Mouse (Mus musculus) G1E (cell line): ENCODE measurements at regions not wholly inside any gene's neighbourhood (a gene's known extent, or its start where the extent isn't known, plus 50 kb on each side); places are given as distances from the start of the nearest gene placed in this dataset.

Source experiments
- ATAC-seq: 2 replicates; pipeline ENCODE4 v1.8.0; 2016; ENCODE audit warnings: mild to moderate bottlenecking; ENCODE audit not compliant: insufficient number of reproducible peaks, poor library complexity, low FRiP score, severe bottlenecking; ENCODE audit errors: extremely low read depth
- DNase-seq: peaks from one replicate; pipeline ENCODE4 v3.0.0; 2012; ENCODE audit warnings: low spot score
- H3K27me3 ChIP-seq: 2 replicates; pipeline ENCODE4 v1.6.1; 2012; ENCODE audit warnings: mild to moderate bottlenecking, low read length, inconsistent platforms; ENCODE audit not compliant: insufficient read depth
- H3K36me3 ChIP-seq: replicated peaks from 2 replicates; pipeline ENCODE3; 2012; ENCODE audit warnings: mild to moderate bottlenecking, inconsistent platforms
- H3K4me1 ChIP-seq: 2 replicates; pipeline ENCODE4 v1.6.1; 2012; ENCODE audit warnings: low read depth, low read length, inconsistent platforms, mixed read lengths; ENCODE audit not compliant: insufficient read depth
- H3K4me3 ChIP-seq: 2 replicates; pipeline ENCODE4 v1.5.1; 2012; ENCODE audit warnings: low read depth, mild to moderate bottlenecking, inconsistent platforms, low read length, moderate library complexity, mixed read lengths
- H3K9me3 ChIP-seq: replicated peaks from 2 replicates; pipeline ENCODE4 v1.6.1; 2012; ENCODE audit warnings: inconsistent platforms
- CTCF ChIP-seq: IDR thresholded peaks from 2 replicates; pipeline ENCODE4 v1.5.1; 2012; ENCODE audit warnings: low read depth, low read length, inconsistent platforms, mixed read lengths
- GATA1 ChIP-seq: IDR thresholded peaks from 2 replicates; pipeline ENCODE4 v1.6.1; 2012; ENCODE audit warnings: borderline replicate concordance, low read length, inconsistent platforms, mixed read lengths
- GATA2 ChIP-seq: IDR thresholded peaks from 2 replicates; pipeline ENCODE4 v1.6.1; 2012; ENCODE audit warnings: low read depth, low read length, inconsistent platforms, borderline replicate concordance
- POLR2AphosphoS5 ChIP-seq: IDR thresholded peaks from 2 replicates; pipeline ENCODE4 v1.6.1; 2012; ENCODE audit warnings: low read depth, low read length, inconsistent platforms; ENCODE audit not compliant: insufficient replicate concordance
- TAL1 ChIP-seq: conservative IDR thresholded peaks from 2 replicates; pipeline ENCODE4 v1.6.1; 2012; ENCODE audit warnings: low read depth, low read length, inconsistent platforms, mixed read lengths

DNA sequence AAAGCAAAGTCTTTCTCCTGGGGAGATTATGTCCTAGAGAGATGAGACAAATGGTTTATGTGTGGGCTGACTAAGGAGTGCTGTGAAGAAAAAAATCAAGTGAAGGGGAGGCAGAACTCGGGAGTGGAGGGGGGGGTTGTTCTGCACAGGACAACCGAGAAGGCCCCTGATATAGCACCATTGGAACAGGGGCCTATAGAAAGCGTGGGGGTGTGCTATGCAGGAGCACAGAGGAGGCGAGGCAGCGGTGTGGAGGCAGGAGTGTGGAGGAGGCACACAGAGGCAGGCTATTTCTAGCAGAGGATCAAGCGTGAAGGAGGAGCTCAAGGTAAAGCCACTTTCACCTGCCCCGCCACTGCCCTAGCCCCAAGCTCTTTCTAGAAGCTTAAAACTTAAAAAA lies 88.0 kb upstream of the Dapk1 start:
- H3K36me3 ChIP-seq, result no peaks in the 10 kb centered on the region
- no peak overlapping the region for H3K4me3 ChIP-seq
- H3K27me3 ChIP-seq, result no peaks in the 10 kb centered on the region
- ATAC-seq, result no peak
- H3K4me1 ChIP-seq, result no peaks in the 10 kb centered on the region
- no peak for DNase-seq
- TF ChIP-seq GATA2 (no peak), TAL1 (no peak), POLR2AphosphoS5 (no peak), GATA1 (no peak), CTCF (no peak)
- peaks cover 58% of the 10 kb centered on the region for H3K9me3 ChIP-seq

DNA sequence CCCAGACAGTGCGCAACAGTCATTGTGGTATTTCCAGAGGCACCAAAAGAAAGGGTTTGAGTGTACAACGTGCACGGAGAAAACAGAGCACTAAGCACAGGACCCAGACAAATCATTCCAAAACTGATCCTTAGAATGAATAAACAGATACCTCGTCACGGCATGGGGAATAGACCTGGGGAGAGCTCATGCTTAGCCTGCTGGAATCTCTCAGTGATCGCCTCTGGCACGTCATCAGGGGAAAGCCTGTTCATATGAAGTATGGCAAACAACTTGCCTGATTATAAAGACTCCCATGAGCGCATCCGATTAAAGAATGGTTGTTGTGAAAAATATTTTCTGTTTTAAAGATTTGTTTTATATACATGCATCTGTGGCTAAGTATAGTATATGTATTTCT lies 86.9 kb upstream of the Dapk1 start:
- Histone ChIP-seq H3K4me3 (no peak overlapping the region), H3K4me1 (no peaks in the 10 kb centered on the region), H3K27me3 (no peaks in the 10 kb centered on the region), H3K36me3 (no peaks in the 10 kb centered on the region), H3K9me3 (peaks cover 53% of the 10 kb centered on the region)
- TF ChIP-seq POLR2AphosphoS5 (no peak), TAL1 (no peak)
- DNase-seq, result no peak
- no peak for ATAC-seq

DNA sequence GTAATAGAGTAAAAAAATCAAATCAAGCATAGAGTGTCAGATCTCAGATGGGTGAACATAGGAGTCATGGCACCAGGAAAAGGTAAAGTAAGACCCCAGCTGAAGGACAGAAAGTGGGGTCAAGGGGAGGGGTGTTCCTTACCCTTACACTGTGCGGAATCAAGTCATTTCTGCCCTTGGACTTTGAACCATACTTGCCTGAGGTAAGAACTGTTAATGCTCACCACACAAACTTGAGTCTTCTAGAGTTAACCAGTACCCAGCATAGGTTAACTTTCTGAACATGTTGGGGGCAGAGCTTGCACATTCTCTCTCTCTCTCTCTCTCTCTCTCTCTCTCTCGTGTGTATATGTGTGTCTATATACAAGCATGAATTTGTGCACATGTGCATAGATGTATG lies 83.7 kb upstream of the Dapk1 start:
- no peak for DNase-seq
- no peak for ATAC-seq
- Histone ChIP-seq H3K9me3 (peaks cover 45% of the 10 kb centered on the region), H3K4me1 (no peaks in the 10 kb centered on the region), H3K4me3 (no peak overlapping the region), H3K27me3 (no peaks in the 10 kb centered on the region), H3K36me3 (no peaks in the 10 kb centered on the region)
- TF ChIP-seq GATA2 (no peak), CTCF (no peak), TAL1 (no peak), POLR2AphosphoS5 (no peak), GATA1 (no peak)

DNA sequence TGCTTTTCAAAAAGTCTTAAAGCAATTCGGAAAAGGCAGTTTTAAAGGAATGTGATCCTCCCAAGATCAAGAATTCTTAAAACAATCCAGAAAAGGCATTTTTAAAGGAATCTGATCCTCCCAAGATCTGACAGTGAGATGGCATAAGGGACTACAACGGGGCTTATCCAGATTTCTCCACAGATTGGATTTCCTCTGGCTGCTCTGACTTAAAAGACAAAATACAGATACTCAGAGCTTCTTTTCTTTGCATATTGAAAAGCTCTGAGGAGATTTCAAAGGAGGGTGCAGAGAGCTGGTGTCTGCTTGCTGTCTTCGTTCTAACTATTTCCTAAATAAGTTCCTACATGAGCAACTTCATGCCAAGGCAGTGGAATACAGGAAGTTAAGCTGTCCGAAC lies 82.0 kb upstream of the Dapk1 start:
- DNase-seq (no peak), ATAC-seq (no peak)
- Histone ChIP-seq H3K4me3 (no peak overlapping the region), H3K9me3 (peaks cover 33% of the 10 kb centered on the region), H3K36me3 (no peaks in the 10 kb centered on the region), H3K27me3 (no peaks in the 10 kb centered on the region), H3K4me1 (no peaks in the 10 kb centered on the region)
- TF ChIP-seq GATA2, result no peak
- no peak for TF ChIP-seq TAL1
- no peak for TF ChIP-seq CTCF
- TF ChIP-seq GATA1, result no peak

DNA sequence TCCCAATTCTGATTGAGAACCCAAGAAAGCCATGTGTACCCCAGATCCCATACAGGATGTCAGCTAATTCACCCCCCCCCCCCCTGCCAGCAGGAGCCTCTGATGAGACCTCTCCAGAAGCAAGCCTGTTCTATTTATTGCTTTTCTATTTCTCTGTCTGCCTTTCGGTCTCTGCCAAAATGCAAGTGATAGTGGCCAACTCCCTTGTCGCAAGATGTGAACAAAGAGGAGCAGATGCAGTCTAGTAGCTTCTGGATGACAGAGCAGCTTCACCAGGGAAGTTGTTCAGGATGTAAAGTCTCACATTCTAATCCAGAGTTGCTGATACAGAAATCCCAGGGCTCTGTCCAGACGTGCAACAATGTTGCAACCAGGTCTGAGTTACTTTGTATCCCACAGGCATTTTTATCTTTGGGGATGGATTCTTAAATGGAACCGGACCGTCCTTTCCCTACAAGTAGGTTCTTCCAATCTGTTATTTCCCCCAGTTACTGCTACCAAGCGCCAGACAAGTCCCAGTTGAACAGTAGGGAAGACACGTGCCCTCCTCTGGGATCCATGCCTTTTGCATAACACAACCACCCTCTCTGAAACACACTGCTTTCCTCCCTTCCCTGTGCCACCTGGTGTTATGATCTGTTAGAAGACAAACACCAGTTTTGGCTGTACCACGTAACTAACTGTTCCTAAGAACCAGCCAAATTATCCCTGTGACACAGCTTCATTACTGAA lies 78.9 kb upstream of the Dapk1 start:
- TF ChIP-seq GATA2 (no peak), CTCF (no peak), POLR2AphosphoS5 (no peak), TAL1 (no peak), GATA1 (no peak)
- H3K4me1 ChIP-seq, result no peaks in the 10 kb centered on the region
- H3K4me3 ChIP-seq, result no peak overlapping the region
- DNase-seq, result no peak
- H3K36me3 ChIP-seq, result no peaks in the 10 kb centered on the region
- H3K9me3 ChIP-seq, result peaks cover 45% of the 10 kb centered on the region
- H3K27me3 ChIP-seq, result no peaks in the 10 kb centered on the region
- no peak for ATAC-seq

DNA sequence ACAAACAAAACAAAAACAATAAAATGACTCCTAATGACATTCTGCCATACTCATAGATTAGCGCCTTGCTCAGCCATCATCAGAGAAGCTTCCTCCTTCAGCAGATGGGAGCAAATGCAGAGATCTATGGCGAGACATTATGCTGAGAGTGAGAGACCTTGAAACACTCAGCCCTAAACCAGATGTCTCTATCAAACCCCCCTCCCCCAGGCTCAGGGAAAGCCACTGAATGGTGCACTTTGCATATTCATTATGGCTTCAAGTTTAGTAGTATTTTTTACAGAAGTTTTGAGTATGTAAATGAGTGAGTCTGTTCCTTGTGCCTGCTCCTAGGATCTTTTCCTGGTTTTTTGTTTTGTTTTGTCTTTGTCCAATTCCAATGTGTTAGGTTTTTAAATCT lies 73.9 kb upstream of the Dapk1 start:
- no peak for TF ChIP-seq CTCF
- no peak for TF ChIP-seq GATA2
- no peak for TF ChIP-seq TAL1
- no peak for TF ChIP-seq GATA1
- no peak for TF ChIP-seq POLR2AphosphoS5
- Histone ChIP-seq H3K4me1 (no peaks in the 10 kb centered on the region), H3K27me3 (no peaks in the 10 kb centered on the region), H3K36me3 (no peaks in the 10 kb centered on the region), H3K9me3 (peaks cover 53% of the 10 kb centered on the region), H3K4me3 (no peak overlapping the region)
- DNase-seq (no peak), ATAC-seq (no peak)

DNA sequence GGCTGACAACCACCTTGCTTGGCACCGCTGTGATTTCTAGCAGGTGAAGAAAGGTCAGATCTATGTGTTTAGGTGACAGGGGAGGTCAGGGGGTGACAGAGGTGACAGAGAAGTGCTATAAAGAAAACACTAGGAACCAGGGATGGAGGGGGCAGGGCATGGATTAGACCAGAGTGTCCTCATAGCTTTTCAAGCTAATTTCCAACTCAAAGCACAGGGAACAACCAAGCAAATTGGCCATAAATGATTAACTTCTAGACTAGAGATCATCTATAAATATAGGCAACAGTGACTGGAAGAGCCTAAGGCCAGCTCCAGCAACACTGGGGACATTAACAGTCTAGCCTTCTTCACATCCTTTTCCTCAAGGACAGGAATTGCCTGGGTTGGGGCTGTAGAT lies 72.9 kb upstream of the Dapk1 start:
- Histone ChIP-seq H3K9me3 (peaks cover 54% of the 10 kb centered on the region), H3K27me3 (no peaks in the 10 kb centered on the region), H3K4me1 (no peaks in the 10 kb centered on the region), H3K4me3 (no peak overlapping the region), H3K36me3 (no peaks in the 10 kb centered on the region)
- ATAC-seq, result no peak
- TF ChIP-seq CTCF (no peak), TAL1 (no peak), GATA2 (no peak), GATA1 (no peak), POLR2AphosphoS5 (no peak)
- DNase-seq, result no peak
